Mouse (Mus musculus): ENCODE results near the gene Cnot3. TPM values are rescaled to one million over a fixed set of nuclear protein-coding genes. Genes with fewer than 3 reads are reported as not detected.

Cnot3 gene
- polyA plus RNA-seq, 1 experiment from 2014 or later = 47.4 TPM

Other genes with a start within 250 kb of the Cnot3 start
- not detected in 3 replicates for gene Cacng6, start 221.1 kb upstream of the Cnot3 start, polyA plus RNA-seq (2018)
- 0.34 to 0.75 TPM (median 0.42 TPM) in 3 replicates for gene Tarm1, start 142.6 kb upstream of the Cnot3 start, polyA plus RNA-seq (2018)
- gene Oscar, start 29.1 kb upstream of the Cnot3 start, polyA plus RNA-seq (2018) = not detected in 3 replicates
- gene Ndufa3, start 27.9 kb upstream of the Cnot3 start, polyA plus RNA-seq (2018) = 207 to 248 TPM (median 217 TPM) in 3 replicates
- gene Tfpt, start 15.3 kb upstream of the Cnot3 start, polyA plus RNA-seq (2018) = 16.1 to 19.8 TPM (median 18.6 TPM) in 3 replicates
- 35.3 to 71.0 TPM (median 40.2 TPM) in 3 replicates for gene Prpf31, start 15.3 kb upstream of the Cnot3 start, polyA plus RNA-seq (2018)
- 13.7 to 21.9 TPM (median 15.4 TPM) in 3 replicates for gene Leng1, start 20.6 kb downstream of the Cnot3 start, polyA plus RNA-seq (2018)
- gene Tmc4, start 32.3 kb downstream of the Cnot3 start, polyA plus RNA-seq (2018) = 0.28 to 2.0 TPM (median 0.70 TPM) in 3 replicates
- 16.8 to 42.4 TPM (median 42.3 TPM) in 3 replicates for gene Tsen34, start 47.6 kb downstream of the Cnot3 start, polyA plus RNA-seq (2018)
- gene Mboat7, start 48.3 kb downstream of the Cnot3 start, polyA plus RNA-seq (2018) = 31.1 to 42.2 TPM (median 40.9 TPM) in 3 replicates
- 597 to 1,790 TPM (median 1,385 TPM) in 3 replicates for gene Rps9, start 58.7 kb downstream of the Cnot3 start, polyA plus RNA-seq (2018)
- 163 to 667 TPM (median 409 TPM) in 3 replicates for gene Pirb, start 75.1 kb downstream of the Cnot3 start, polyA plus RNA-seq (2018)
- gene Gm15448, start 180.4 kb downstream of the Cnot3 start, polyA plus RNA-seq (2018) = 3.2 to 7.5 TPM (median 4.7 TPM) in 3 replicates
- 108 to 233 TPM (median 186 TPM) in 3 replicates for gene Pira2, start 199.8 kb downstream of the Cnot3 start, polyA plus RNA-seq (2018)

All from macrophage (primary cell).